Mouse (Mus musculus) retina, embryonic 14.5 days (tissue): ENCODE data around the gene Pip5k1c.

Experiments used
- DNase-seq: peaks from one replicate; pipeline ENCODE4 v3.0.0-alpha.2; 2015; ENCODE audit warnings: low spot score

Gene Pip5k1c

DNA sequence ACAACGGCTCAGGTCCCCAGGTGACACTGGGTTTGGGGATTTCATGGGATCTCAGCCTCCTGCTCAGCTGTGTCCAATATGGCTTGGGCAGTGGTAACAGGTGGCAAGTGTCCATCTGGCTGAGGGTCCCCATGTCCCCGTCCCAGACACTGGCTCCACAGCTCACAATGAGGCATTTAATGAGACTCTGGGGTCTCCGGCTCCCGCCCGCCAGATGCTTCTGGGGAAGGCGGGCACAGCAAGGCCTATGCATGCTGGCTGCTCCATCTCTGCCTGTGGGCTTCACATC is 74.4 kb downstream of the Pip5k1c start:
- no peak for DNase-seq
